Mouse (Mus musculus): ENCODE results near the gene Cnot10. TPM values are rescaled to one million over a fixed set of nuclear protein-coding genes. Genes with fewer than 3 reads are reported as not detected.
A peak's percentile ranks its signal among the peaks of the same experiment; 100 is the strongest.

Gene Cnot10
- polyA plus RNA-seq, 1 experiment from 2014 or later: 64.0 TPM

DNA sequence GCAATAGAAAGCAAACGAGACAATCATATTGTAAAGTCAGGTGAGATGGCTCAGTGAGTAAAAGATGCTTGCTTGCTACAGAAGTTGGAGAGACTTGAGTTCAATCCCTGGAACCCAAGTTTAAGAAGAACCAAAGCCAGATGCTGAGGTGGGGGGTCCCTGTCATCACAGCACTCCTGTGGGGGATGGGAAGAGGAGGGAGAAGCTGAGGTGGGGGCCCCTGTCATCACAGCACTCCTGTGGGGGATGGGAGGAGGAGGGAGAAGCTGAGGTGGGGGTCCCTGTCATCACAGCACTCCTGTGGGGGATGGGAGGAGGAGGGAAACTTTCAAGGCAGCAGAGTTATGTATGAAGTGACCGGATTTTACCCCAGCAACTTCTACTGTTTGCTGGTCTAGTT, 33.6 kb upstream of the Cnot10 start:
- WGBS: 62% methylated on average over 2 of the region's 2 CpGs
- ATAC-seq: no peak
- Histone ChIP-seq H3K36me3 (ENCODE audit: control insufficient read depth, insufficient read depth) (no peaks in the 10 kb centered on the region), H3K27me3 (replicated peaks; ENCODE audit: control insufficient read depth, insufficient read depth, low read length) (no peaks in the 10 kb centered on the region), H3K4me1 (replicated peaks; ENCODE audit: control insufficient read depth, insufficient read depth, low read length) (peaks cover 4% of the 10 kb centered on the region), H3K9ac (replicated peaks; ENCODE audit: low read depth, low read length) (no peak overlapping the region), H3K4me3 (replicated peaks; ENCODE audit: low read length) (no peak overlapping the region), H3K9me3 (ENCODE audit: control insufficient read depth, low read length) (no peaks in the 10 kb centered on the region), H3K27ac (ENCODE audit: low read length) (no peak overlapping the region), H3K4me2 (ENCODE audit: low read length) (no peak overlapping the region; the same call in 1 of the 2 replicates)

DNA sequence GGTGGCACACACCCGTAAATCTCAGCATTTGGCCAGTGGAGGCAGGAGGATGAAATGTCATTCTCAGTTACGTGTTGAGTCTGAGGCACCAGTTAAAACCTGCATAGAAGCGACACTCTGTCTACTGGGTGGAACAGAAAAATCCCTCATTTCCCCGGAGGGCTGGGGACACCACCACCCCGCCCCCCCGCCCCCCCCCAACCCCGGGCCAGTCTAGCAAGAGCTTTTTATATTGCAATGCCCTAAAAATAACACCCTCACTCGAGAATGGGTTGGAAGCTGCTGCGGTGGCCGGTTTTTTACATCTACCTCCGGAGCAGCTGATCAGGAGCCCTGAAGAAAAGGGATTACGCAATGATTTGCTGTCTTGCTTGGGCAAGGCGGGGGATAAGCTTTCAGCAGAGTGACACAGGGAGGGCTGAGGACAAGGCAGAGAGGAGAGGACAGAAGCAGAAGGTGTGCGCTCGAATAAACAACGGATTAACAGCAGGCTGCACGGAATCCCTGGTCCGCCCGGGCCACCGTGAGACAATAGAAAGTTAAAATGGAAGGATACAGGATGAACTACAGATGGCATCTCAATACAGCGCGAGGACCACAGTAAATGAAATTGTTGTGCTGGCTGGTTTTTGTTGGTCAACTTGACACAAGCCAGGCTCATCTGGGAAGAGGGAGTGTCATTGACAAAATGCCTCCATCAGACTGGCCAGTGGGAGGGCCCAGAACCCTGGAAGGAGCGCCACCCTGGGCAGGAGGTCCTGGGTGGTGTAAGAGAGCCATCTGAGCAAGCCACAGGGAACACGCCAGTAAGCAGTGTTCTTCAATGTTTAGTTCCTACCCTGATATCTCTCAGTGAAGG, 32.9 kb upstream of the Cnot10 start:
- 4% methylated on average over 24 of the region's 24 CpGs for WGBS

DNA sequence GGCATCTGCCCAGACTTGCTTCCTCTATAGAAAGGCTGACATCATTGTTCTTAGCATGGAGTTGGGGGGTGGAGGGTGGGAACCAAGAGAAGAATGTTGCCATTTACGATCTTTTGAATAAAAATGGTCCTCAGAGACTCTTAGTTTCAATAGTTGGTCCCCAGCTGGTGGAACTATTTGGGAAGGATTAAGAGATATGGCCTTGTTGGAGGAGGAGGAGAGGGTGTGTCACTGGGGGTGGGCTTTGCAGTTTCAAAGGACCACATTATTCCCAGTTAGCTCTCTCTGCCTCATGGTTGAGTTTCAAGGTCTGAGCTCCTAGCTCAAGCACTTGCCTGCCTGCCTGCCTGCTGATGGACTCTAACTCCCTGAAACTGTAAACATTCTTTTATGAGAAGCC, 32.0 kb upstream of the Cnot10 start:
- Histone ChIP-seq H3K4me2 (ENCODE audit: low read length) (no peak overlapping the region), H3K36me3 (ENCODE audit: control insufficient read depth, insufficient read depth) (no peaks in the 10 kb centered on the region), H3K27me3 (replicated peaks; ENCODE audit: control insufficient read depth, insufficient read depth, low read length) (no peaks in the 10 kb centered on the region), H3K27ac (ENCODE audit: low read length) (no peak overlapping the region), H3K4me3 (replicated peaks; ENCODE audit: low read length) (no peak overlapping the region), H3K9ac (replicated peaks; ENCODE audit: low read depth, low read length) (no peak overlapping the region), H3K4me1 (replicated peaks; ENCODE audit: control insufficient read depth, insufficient read depth, low read length) (peaks cover 4% of the 10 kb centered on the region), H3K9me3 (ENCODE audit: control insufficient read depth, low read length) (no peaks in the 10 kb centered on the region)
- 13% methylated on average over 1 of the region's 1 CpGs for WGBS
- no peak for ATAC-seq

More for the DNA sequence above, 32.9 kb upstream of the Cnot10 start:
- Histone ChIP-seq H3K4me3 (replicated peaks; ENCODE audit: low read length) (peak overlapping the region; percentile 43), H3K9ac (replicated peaks; ENCODE audit: low read depth, low read length) (peak overlapping the region; percentile 66), H3K4me1 (replicated peaks; ENCODE audit: control insufficient read depth, insufficient read depth, low read length) (peaks cover 4% of the 10 kb centered on the region), H3K27ac (ENCODE audit: low read length) (peak overlapping the region; percentile 69), H3K27me3 (replicated peaks; ENCODE audit: control insufficient read depth, insufficient read depth, low read length) (no peaks in the 10 kb centered on the region), H3K9me3 (ENCODE audit: control insufficient read depth, low read length) (no peaks in the 10 kb centered on the region), H3K4me2 (ENCODE audit: low read length) (peak overlapping the region; percentile 64), H3K36me3 (ENCODE audit: control insufficient read depth, insufficient read depth) (no peaks in the 10 kb centered on the region)
- ATAC-seq: peak; percentile 73

DNA sequence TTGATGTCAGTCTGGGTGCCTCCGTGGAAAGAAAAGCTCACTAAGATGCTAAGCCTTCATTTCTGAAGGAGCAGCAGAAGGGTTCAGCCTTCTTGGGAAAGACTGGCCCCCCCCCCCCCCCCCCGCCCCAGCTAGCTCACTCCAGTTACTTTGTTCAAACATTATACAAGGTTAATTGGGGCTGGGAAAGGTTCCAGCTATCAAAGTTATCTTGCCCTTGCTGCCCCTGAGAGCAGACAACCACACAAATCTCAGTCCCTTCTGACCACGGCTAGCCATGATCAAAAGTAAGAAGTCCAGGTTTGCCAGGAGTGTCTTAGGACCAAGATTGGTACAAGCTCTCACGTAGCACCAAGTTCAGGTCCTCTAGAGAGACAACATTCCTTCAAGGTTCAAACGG, 29.0 kb upstream of the Cnot10 start:
- no peak for ATAC-seq
- H3K4me2 ChIP-seq (ENCODE audit: low read length): no peak overlapping the region
- no peaks in the 10 kb centered on the region for H3K36me3 ChIP-seq (ENCODE audit: control insufficient read depth, insufficient read depth)
- no peak overlapping the region for H3K9ac ChIP-seq (replicated peaks; ENCODE audit: low read depth, low read length)
- H3K9me3 ChIP-seq (ENCODE audit: control insufficient read depth, low read length): no peaks in the 10 kb centered on the region
- H3K27me3 ChIP-seq (replicated peaks; ENCODE audit: control insufficient read depth, insufficient read depth, low read length): no peaks in the 10 kb centered on the region
- peaks cover 4% of the 10 kb centered on the region for H3K4me1 ChIP-seq (replicated peaks; ENCODE audit: control insufficient read depth, insufficient read depth, low read length)
- H3K4me3 ChIP-seq (replicated peaks; ENCODE audit: low read length): no peak overlapping the region
- no peak overlapping the region for H3K27ac ChIP-seq (ENCODE audit: low read length)
- 79% methylated on average over 4 of the region's 5 CpGs for WGBS

DNA sequence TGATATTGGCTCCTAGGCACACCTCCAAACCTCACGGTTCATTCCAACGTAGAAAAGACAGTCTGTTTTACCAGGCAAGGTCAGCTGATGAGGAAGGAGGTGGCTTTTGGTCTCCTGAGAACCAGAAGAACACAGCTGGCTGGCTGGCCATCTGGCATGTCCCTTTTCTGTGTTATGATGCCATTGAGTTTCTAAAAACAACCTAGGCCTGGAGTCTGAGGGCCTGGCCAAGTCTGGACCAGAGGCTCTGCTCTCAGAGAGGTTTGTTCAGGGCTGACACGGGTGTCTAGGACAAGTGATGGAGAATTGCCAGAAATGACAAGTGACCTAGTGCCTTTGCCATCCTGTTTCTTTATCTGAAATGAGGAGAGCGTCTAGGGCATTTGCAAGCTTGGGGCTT, 28.1 kb upstream of the Cnot10 start:
- H3K4me3 ChIP-seq (replicated peaks; ENCODE audit: low read length): no peak overlapping the region
- 85% methylated on average over 4 of the region's 4 CpGs for WGBS

DNA sequence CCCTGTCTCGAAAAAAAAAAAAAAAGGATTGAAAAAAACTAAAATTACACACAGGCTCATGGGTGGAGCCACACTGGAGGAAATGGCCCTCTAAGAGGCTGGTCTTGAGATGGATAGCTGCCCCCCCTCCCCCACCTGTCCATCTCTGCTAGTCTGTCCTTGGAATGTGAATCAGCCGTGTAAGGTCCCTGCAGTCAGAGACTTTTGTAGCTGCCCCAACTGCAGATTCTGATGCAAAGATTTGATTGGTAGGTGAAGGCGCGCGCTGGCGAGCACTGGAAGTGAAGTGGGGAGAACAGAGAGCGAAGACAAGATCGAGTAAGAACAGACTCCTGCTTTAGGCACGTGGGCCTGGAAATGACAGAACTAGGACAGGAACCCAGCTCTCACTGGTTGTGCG, 26.9 kb upstream of the Cnot10 start:
- no peaks in the 10 kb centered on the region for H3K36me3 ChIP-seq (ENCODE audit: control insufficient read depth, insufficient read depth)
- no peak overlapping the region for H3K27ac ChIP-seq (ENCODE audit: low read length)
- no peak for ATAC-seq
- H3K4me2 ChIP-seq (ENCODE audit: low read length): no peak overlapping the region
- 92% methylated on average over 10 of the region's 10 CpGs for WGBS
- no peaks in the 10 kb centered on the region for H3K4me1 ChIP-seq (replicated peaks; ENCODE audit: control insufficient read depth, insufficient read depth, low read length)
- no peak overlapping the region for H3K4me3 ChIP-seq (replicated peaks; ENCODE audit: low read length)
- H3K9me3 ChIP-seq (ENCODE audit: control insufficient read depth, low read length): no peaks in the 10 kb centered on the region
- no peak overlapping the region for H3K9ac ChIP-seq (replicated peaks; ENCODE audit: low read depth, low read length)
- H3K27me3 ChIP-seq (replicated peaks; ENCODE audit: control insufficient read depth, insufficient read depth, low read length): no peaks in the 10 kb centered on the region

More for the DNA sequence above, 28.1 kb upstream of the Cnot10 start:
- H3K36me3 ChIP-seq (ENCODE audit: control insufficient read depth, insufficient read depth): no peaks in the 10 kb centered on the region
- peaks cover 4% of the 10 kb centered on the region for H3K4me1 ChIP-seq (replicated peaks; ENCODE audit: control insufficient read depth, insufficient read depth, low read length)
- no peaks in the 10 kb centered on the region for H3K27me3 ChIP-seq (replicated peaks; ENCODE audit: control insufficient read depth, insufficient read depth, low read length)
- no peak overlapping the region for H3K9ac ChIP-seq (replicated peaks; ENCODE audit: low read depth, low read length)
- ATAC-seq: no peak
- no peaks in the 10 kb centered on the region for H3K9me3 ChIP-seq (ENCODE audit: control insufficient read depth, low read length)
- H3K4me2 ChIP-seq (ENCODE audit: low read length): no peak overlapping the region
- H3K27ac ChIP-seq (ENCODE audit: low read length): no peak overlapping the region

DNA sequence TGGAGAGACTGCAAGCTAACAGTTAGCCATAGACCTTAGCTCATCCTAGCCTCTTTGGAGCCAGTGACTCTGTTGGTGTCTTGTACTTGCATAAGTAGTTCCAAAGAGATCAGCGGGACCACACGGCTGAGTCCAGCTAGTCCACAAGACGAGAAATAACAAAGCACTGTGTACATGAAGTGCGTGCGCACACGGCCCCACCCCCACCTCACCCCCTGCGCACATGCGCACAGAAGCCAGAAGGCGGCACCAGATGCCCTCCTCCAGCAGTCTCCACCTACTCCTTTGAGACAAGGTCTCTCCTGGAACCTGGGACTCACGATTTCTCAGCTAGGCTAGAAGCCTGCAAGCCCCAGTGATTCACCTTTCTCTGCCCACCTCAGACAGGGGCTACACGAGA, 23.8 kb upstream of the Cnot10 start:
- Histone ChIP-seq H3K9me3 (ENCODE audit: control insufficient read depth, low read length) (no peaks in the 10 kb centered on the region), H3K36me3 (ENCODE audit: control insufficient read depth, insufficient read depth) (no peaks in the 10 kb centered on the region), H3K4me3 (replicated peaks; ENCODE audit: low read length) (no peak overlapping the region), H3K27ac (ENCODE audit: low read length) (no peak overlapping the region), H3K9ac (replicated peaks; ENCODE audit: low read depth, low read length) (no peak overlapping the region), H3K4me2 (ENCODE audit: low read length) (no peak overlapping the region), H3K4me1 (replicated peaks; ENCODE audit: control insufficient read depth, insufficient read depth, low read length) (no peaks in the 10 kb centered on the region), H3K27me3 (replicated peaks; ENCODE audit: control insufficient read depth, insufficient read depth, low read length) (no peaks in the 10 kb centered on the region)
- no peak for ATAC-seq
- 88% methylated on average over 11 of the region's 11 CpGs for WGBS

DNA sequence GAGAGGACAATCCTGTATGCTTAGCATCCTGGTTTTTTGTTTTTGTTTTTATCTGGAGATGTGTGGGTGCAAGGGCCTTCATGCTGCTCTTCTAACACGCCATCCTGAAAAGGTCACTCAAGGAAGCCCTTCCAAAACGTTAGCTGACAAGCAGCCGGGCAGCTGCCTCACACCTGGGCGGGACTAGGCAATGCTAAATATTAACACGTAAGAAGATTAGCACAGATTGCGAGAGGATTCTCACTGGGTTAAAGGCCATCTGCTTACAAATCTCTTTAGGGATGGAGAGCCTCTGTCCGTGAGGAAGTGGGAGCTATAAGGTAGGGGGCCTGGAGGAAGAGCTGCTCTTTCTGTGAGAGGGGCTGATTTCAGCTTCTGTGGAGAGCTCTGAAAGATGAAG, 22.0 kb upstream of the Cnot10 start:
- Histone ChIP-seq H3K4me1 (replicated peaks; ENCODE audit: control insufficient read depth, insufficient read depth, low read length) (no peaks in the 10 kb centered on the region), H3K36me3 (ENCODE audit: control insufficient read depth, insufficient read depth) (no peaks in the 10 kb centered on the region), H3K9ac (replicated peaks; ENCODE audit: low read depth, low read length) (no peak overlapping the region), H3K27ac (ENCODE audit: low read length) (no peak overlapping the region), H3K4me3 (replicated peaks; ENCODE audit: low read length) (no peak overlapping the region), H3K27me3 (replicated peaks; ENCODE audit: control insufficient read depth, insufficient read depth, low read length) (no peaks in the 10 kb centered on the region), H3K4me2 (ENCODE audit: low read length) (no peak overlapping the region), H3K9me3 (ENCODE audit: control insufficient read depth, low read length) (no peaks in the 10 kb centered on the region)
- no peak for ATAC-seq
- 66% methylated on average over 7 of the region's 7 CpGs for WGBS

DNA sequence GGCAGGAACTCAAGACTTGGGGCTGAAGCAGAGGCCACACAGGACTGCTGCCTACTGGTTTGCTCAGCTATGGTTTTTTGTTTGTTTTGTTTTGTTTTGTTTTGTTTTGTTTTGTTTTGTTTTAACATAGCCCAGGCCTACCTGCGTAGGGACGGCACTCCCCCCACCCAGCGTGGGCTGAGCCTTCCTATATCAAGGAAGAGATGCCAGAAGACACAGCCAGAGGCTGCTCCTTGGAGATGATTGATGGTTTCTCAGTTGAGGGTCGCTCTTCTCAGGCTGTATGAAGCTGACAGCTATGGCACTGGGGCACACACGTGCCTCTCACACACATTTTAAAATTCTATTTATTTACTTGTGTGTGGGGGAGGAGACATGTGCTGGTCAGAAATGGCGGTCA, 21.0 kb upstream of the Cnot10 start:
- no peak overlapping the region for H3K27ac ChIP-seq (ENCODE audit: low read length)
- no peaks in the 10 kb centered on the region for H3K4me1 ChIP-seq (replicated peaks; ENCODE audit: control insufficient read depth, insufficient read depth, low read length)
- H3K9ac ChIP-seq (replicated peaks; ENCODE audit: low read depth, low read length): no peak overlapping the region
- 78% methylated on average over 6 of the region's 6 CpGs for WGBS
- H3K9me3 ChIP-seq (ENCODE audit: control insufficient read depth, low read length): no peaks in the 10 kb centered on the region
- no peak for ATAC-seq
- no peaks in the 10 kb centered on the region for H3K27me3 ChIP-seq (replicated peaks; ENCODE audit: control insufficient read depth, insufficient read depth, low read length)
- H3K4me3 ChIP-seq (replicated peaks; ENCODE audit: low read length): no peak overlapping the region
- no peak overlapping the region for H3K4me2 ChIP-seq (ENCODE audit: low read length)
- no peaks in the 10 kb centered on the region for H3K36me3 ChIP-seq (ENCODE audit: control insufficient read depth, insufficient read depth)

Data from forebrain, embryonic 16.5 days (tissue).